Mouse (Mus musculus): ENCODE results near the gene Gdf15. TPM values are rescaled to one million over a fixed set of nuclear protein-coding genes. Genes with fewer than 3 reads are reported as not detected.
A peak's percentile ranks its signal among the peaks of the same experiment; 100 is the strongest.

The Gdf15 gene
- polyA plus RNA-seq, 1 experiment from 2014 or later: 4.3 TPM

GRCm38 (mm10) chr8:70672325-70673078, 40.2 kb upstream of the Gdf15 start:
- Histone ChIP-seq H3K4me3 (replicated peaks) (peak overlapping the region; percentile 73), H3K9me3 (replicated peaks) (no peaks in the 10 kb centered on the region), H3K36me3 (replicated peaks) (peaks cover 7% of the 10 kb centered on the region), H3K4me2 (peak overlapping the region; percentile 81), H3K4me1 (replicated peaks) (peaks cover 54% of the 10 kb centered on the region), H3K27ac (replicated peaks) (peak overlapping the region; percentile 78), H3K27me3 (no peaks in the 10 kb centered on the region), H3K9ac (peak overlapping the region; percentile 55)
- WGBS (ENCODE audit: insufficient replicate concordance): 32% methylated on average over 19 of the region's 19 CpGs
- ATAC-seq (ENCODE audit: insufficient read depth): peak; percentile 3; the same call in 1 of the 2 replicates

- ATAC-seq (ENCODE audit: insufficient read depth): no peak
- Histone ChIP-seq H3K4me1 (replicated peaks) (peaks cover 52% of the 10 kb centered on the region), H3K4me2 (no peak overlapping the region), H3K9me3 (replicated peaks) (no peaks in the 10 kb centered on the region), H3K36me3 (replicated peaks) (peaks cover 7% of the 10 kb centered on the region), H3K27ac (replicated peaks) (no peak overlapping the region), H3K4me3 (replicated peaks) (no peak overlapping the region), H3K9ac (peak overlapping the region; percentile 55; the same call in 1 of the 2 replicates), H3K27me3 (no peaks in the 10 kb centered on the region)
- 75% methylated on average over 10 of the region's 10 CpGs for WGBS (ENCODE audit: insufficient replicate concordance)
Measured at GRCm38 (mm10) chr8:70671615-70672324, 39.5 kb upstream of the Gdf15 start.

GRCm38 (mm10) chr8:70667071-70667470, 34.8 kb upstream of the Gdf15 start:
- Histone ChIP-seq H3K4me1 (replicated peaks) (peaks cover 25% of the 10 kb centered on the region), H3K4me3 (replicated peaks) (no peak overlapping the region), H3K9ac (no peak overlapping the region), H3K36me3 (replicated peaks) (no peaks in the 10 kb centered on the region), H3K9me3 (replicated peaks) (no peaks in the 10 kb centered on the region), H3K4me2 (no peak overlapping the region), H3K27ac (replicated peaks) (no peak overlapping the region), H3K27me3 (no peaks in the 10 kb centered on the region)
- WGBS (ENCODE audit: insufficient replicate concordance): 59% methylated on average over 5 of the region's 5 CpGs
- no peak for ATAC-seq (ENCODE audit: insufficient read depth)

- 68% methylated on average over 2 of the region's 2 CpGs for WGBS (ENCODE audit: insufficient replicate concordance)
Measured at GRCm38 (mm10) chr8:70665599-70665998, 33.3 kb upstream of the Gdf15 start.

GRCm38 (mm10) chr8:70664631-70665030, 32.4 kb upstream of the Gdf15 start:
- Histone ChIP-seq H3K4me2 (no peak overlapping the region), H3K27ac (replicated peaks) (no peak overlapping the region), H3K4me1 (replicated peaks) (peaks cover 39% of the 10 kb centered on the region), H3K36me3 (replicated peaks) (no peaks in the 10 kb centered on the region), H3K27me3 (no peaks in the 10 kb centered on the region), H3K9ac (no peak overlapping the region), H3K9me3 (replicated peaks) (no peaks in the 10 kb centered on the region), H3K4me3 (replicated peaks) (no peak overlapping the region)
- WGBS (ENCODE audit: insufficient replicate concordance): 62% methylated on average over 3 of the region's 3 CpGs
- ATAC-seq (ENCODE audit: insufficient read depth): no peak

More at GRCm38 (mm10) chr8:70665599-70665998, 33.3 kb upstream of the Gdf15 start:
- Histone ChIP-seq H3K4me2 (no peak overlapping the region), H3K9ac (no peak overlapping the region), H3K9me3 (replicated peaks) (no peaks in the 10 kb centered on the region), H3K4me1 (replicated peaks) (peaks cover 30% of the 10 kb centered on the region), H3K36me3 (replicated peaks) (no peaks in the 10 kb centered on the region), H3K27me3 (no peaks in the 10 kb centered on the region), H3K27ac (replicated peaks) (no peak overlapping the region), H3K4me3 (replicated peaks) (no peak overlapping the region)
- ATAC-seq (ENCODE audit: insufficient read depth): peak; percentile 38; the same call in 1 of the 2 replicates

- H3K9ac ChIP-seq: no peak overlapping the region
- H3K36me3 ChIP-seq (replicated peaks): no peaks in the 10 kb centered on the region
- H3K27me3 ChIP-seq: no peaks in the 10 kb centered on the region
- no peaks in the 10 kb centered on the region for H3K9me3 ChIP-seq (replicated peaks)
- 65% methylated on average over 4 of the region's 4 CpGs for WGBS (ENCODE audit: insufficient replicate concordance)
- H3K27ac ChIP-seq (replicated peaks): no peak overlapping the region
- ATAC-seq (ENCODE audit: insufficient read depth): no peak
- no peak overlapping the region for H3K4me3 ChIP-seq (replicated peaks)
- H3K4me1 ChIP-seq (replicated peaks): peaks cover 49% of the 10 kb centered on the region
- no peak overlapping the region for H3K4me2 ChIP-seq
Measured at GRCm38 (mm10) chr8:70663691-70664090, 31.4 kb upstream of the Gdf15 start.

- H3K4me3 ChIP-seq (replicated peaks): peak within 1 kb of the TSS; percentile 71
- no peaks in the 10 kb centered on the region for H3K9me3 ChIP-seq (replicated peaks)
- H3K4me2 ChIP-seq: peak within 1 kb of the TSS; percentile 89
- ATAC-seq (ENCODE audit: insufficient read depth): peak; percentile 41
- WGBS (ENCODE audit: insufficient replicate concordance): 6% methylated on average over 14 of the region's 14 CpGs
- peaks cover 16% of the 10 kb centered on the region; the same call in 1 of the 2 replicates for H3K36me3 ChIP-seq (replicated peaks)
- no peaks in the 10 kb centered on the region for H3K27me3 ChIP-seq
- H3K27ac ChIP-seq (replicated peaks): peak within 1 kb of the TSS; percentile 82
- peak within 1 kb of the TSS; percentile 83 for H3K9ac ChIP-seq
- H3K4me1 ChIP-seq (replicated peaks): peaks cover 46% of the 10 kb centered on the region
Measured at GRCm38 (mm10) chr8:70660273-70660725, 28.0 kb upstream of the Gdf15 start, which contains the start of gene Pgpep1. Pgpep1 (minus strand) TSS chr8:70660388.

GRCm38 (mm10) chr8:70659604-70660272, 27.5 kb upstream of the Gdf15 start:
- peak overlapping the region; percentile 83 for H3K9ac ChIP-seq
- peak; percentile 91 for ATAC-seq (ENCODE audit: insufficient read depth)
- peak overlapping the region; percentile 82 for H3K27ac ChIP-seq (replicated peaks)
- peaks cover 20% of the 10 kb centered on the region; the same call in 1 of the 2 replicates for H3K36me3 ChIP-seq (replicated peaks)
- H3K4me2 ChIP-seq: peak overlapping the region; percentile 89
- peaks cover 45% of the 10 kb centered on the region for H3K4me1 ChIP-seq (replicated peaks)
- no peaks in the 10 kb centered on the region for H3K27me3 ChIP-seq
- under 1% methylated on average over 44 of the region's 44 CpGs for WGBS (ENCODE audit: insufficient replicate concordance)
- peak overlapping the region; percentile 71 for H3K4me3 ChIP-seq (replicated peaks)
- H3K9me3 ChIP-seq (replicated peaks): no peaks in the 10 kb centered on the region

GRCm38 (mm10) chr8:70658897-70659603, 26.8 kb upstream of the Gdf15 start:
- Histone ChIP-seq H3K9me3 (replicated peaks) (no peaks in the 10 kb centered on the region), H3K4me2 (peak overlapping the region; percentile 89), H3K27ac (replicated peaks) (peak overlapping the region; percentile 82), H3K36me3 (replicated peaks) (peaks cover 23% of the 10 kb centered on the region; the same call in 1 of the 2 replicates), H3K4me3 (replicated peaks) (peak overlapping the region; percentile 71), H3K4me1 (replicated peaks) (peaks cover 52% of the 10 kb centered on the region), H3K9ac (peak overlapping the region; percentile 83), H3K27me3 (no peaks in the 10 kb centered on the region)
- peak; percentile 62 for ATAC-seq (ENCODE audit: insufficient read depth)
- 2% methylated on average over 31 of the region's 31 CpGs for WGBS (ENCODE audit: insufficient replicate concordance)

GRCm38 (mm10) chr8:70657739-70658138, 25.5 kb upstream of the Gdf15 start:
- Histone ChIP-seq H3K4me2 (peak overlapping the region; percentile 89), H3K36me3 (replicated peaks) (peaks cover 23% of the 10 kb centered on the region; the same call in 1 of the 2 replicates), H3K4me1 (replicated peaks) (peaks cover 53% of the 10 kb centered on the region), H3K4me3 (replicated peaks) (no peak overlapping the region), H3K27ac (replicated peaks) (no peak overlapping the region), H3K27me3 (no peaks in the 10 kb centered on the region), H3K9me3 (replicated peaks) (no peaks in the 10 kb centered on the region), H3K9ac (no peak overlapping the region)
- 81% methylated on average over 2 of the region's 2 CpGs for WGBS (ENCODE audit: insufficient replicate concordance)
- no peak for ATAC-seq (ENCODE audit: insufficient read depth)
